Mouse (Mus musculus): ENCODE data around the gene Shank1. TPM values are rescaled to one million over a fixed set of nuclear protein-coding genes. Genes with fewer than 3 reads are reported as not detected.

Shank1 gene
- 0.12 TPM for polyA plus RNA-seq (2014; fragmentation: Illumina TruSeq; extraction: RNeasy Lipid Tissue Mini Kit (QIAGEN cat#74804); ENCODE audit: low read depth, low replicate concordance)

DNA sequence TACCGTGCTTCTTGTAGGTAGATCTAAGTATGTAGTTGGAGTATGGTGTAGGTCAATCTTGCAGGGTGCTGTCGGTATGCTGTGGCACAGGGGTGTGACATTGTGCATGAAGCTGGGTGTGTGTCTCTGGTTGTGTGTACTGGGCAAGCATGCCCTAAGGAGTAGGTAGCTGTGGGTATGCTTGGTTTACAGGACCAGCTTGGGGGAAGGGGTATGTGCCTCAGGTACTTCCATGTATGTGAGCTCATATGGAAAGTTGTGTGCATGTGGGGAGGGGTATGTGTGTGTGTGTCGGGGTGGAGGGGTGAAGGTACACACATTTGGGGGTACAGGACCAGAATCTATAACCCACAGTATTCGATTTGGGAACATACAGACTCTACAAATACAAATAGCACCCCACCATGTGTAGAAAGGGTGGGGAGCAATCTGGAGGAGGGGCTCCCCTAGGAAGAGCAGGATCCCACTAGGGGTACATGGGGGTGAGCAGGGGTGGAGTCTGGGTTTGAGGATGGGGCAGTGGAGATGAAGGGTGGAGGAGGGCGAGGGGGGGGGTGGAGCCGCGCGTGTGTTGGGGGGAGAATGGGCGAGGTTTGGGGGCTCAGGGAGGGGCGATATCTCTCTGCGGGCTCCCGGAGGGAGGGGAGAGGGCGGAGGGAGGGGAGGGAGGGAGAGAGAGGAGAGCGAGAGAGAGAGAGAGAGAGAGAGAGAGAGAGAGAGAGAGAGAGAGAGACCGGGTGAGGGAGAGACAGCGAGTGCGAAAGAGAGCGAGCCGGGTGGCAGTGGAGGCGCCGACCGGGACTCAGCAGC lies at the start of gene Shank1:
Shank1 (plus strand) TSS at position 779 of the 810 bp plus-strand sequence.

DNA sequence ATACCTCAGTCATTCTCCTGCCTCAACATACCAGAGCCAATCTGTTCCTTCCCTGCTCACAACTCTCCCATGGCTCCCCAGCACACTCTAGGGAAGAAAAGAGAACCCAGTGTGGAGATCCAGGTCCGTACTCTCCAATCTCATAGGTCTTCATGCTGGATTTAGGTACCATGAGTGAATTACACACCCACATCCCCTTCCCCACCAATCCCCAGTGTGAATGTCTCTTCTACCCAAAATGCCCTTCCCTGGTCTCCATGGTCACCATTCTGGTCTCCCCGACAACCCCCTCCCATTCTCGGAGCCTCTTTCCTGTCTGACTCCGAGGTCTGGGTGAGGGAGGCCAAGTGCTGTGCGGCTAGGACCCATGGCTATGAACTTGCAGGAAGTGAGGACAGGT lies 48.9 kb upstream of the Shank1 start, which contains the start of gene Gm15517:
Gm15517 (plus strand) TSS at position 301 of the 400 bp plus-strand sequence.

DNA sequence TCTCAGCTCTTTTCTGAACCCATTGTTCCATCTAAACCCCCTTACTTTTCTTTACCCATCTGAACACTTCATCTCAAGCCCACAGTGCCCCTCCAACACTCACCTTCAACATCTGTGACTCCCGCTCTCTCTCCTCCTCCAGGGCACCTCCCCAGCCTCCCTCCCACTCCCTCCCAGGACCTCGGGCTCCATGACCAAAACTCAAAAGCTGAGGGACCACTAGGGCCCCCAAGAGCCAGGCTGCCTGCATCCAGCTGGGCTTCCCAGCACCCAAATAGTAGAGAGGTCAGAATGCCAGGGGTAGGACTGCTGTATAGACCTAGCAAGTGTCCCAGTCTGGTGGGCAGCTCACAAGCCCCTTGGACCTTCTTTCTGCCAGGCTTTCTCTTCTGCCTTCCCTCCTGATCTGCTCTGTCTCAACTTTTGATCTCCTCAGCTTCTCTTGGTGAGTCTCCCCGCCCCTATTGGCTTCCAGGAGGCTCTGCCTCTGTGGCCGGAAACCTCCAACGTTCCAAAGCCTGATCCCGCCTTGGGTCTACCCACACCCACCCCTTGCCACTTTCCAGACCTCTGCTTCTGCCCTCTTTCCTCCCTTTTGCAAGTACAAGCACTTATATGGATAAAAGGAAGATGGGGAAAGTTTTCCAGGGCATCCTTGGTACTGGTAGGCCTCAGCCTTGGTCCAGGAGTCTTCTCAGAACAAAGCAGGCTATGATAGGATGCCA lies 3.4 kb upstream of the Shank1 start, which contains the start of gene Clec11a:
Clec11a (minus strand) TSS at position 387 of the 725 bp plus-strand sequence.

DNA sequence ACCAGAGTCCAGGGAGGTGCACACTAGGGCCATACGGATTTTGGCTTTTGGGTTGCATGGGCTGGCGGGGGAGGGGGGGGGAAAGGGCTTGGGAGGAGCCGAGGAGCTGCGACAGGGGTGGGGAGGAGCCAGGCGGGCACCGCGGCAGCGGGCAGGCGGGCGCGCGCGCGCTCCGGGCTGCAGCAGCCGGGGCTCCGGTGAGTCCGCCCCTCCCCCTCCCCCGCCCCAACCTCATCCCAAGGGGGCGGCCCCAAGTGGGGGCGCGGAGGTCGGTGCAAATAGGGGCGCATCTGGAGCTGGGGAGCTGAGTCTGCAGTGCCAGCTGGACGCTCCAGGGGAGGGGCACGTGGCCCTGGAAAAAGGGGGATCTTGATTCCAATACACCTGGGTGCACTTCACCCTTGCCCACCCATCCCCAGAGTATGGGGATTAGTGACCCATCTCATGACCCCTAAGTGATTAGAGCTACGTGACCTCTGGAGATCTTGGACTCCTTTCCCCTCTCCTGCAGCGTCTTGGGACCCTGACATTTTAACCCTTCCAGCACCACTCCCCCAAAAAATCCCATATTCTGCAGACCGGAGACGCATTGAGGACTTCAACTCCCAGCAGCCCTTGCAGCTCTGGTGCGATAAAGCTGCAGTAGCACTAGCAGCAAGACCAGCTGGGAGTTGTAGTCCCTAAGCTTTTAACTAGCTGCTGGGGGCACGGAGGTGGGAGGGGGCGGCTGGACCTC lies 74.1 kb downstream of the Shank1 start, which contains the start of gene Syt3:
Syt3 (plus strand) TSS at position 123 of the 736 bp plus-strand sequence.

DNA sequence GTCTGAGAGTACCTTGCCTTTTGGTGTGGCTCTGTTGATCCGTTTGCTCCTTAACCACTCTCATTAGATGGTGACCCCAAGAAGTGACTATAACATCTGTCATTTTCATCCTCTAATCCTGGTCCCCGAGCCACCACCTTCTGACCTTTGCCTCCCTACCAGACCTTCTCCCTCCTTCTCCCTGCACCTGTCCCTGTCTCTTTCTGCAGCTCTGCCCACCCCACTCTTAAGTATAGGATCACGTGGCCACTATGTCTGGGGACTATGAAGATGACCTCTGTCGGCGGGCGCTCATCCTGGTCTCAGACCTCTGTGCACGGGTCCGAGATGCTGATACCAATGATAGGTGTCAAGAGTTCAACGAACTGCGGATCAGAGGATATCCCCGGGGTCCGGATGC lies 75.7 kb downstream of the Shank1 start, which contains the start of gene 1700008O03Rik:
1700008O03Rik (minus strand) TSS at position 101 of the 400 bp plus-strand sequence.

Other genes starting within 250 kb of the Shank1 start
- gene Klk1b21, start 207.9 kb upstream of the Shank1 start, polyA plus RNA-seq (2014; fragmentation: Illumina TruSeq; extraction: RNeasy Lipid Tissue Mini Kit (QIAGEN cat#74804); ENCODE audit: low read depth, low replicate concordance): not detected
- gene Klk1b22, start 197.6 kb upstream of the Shank1 start, polyA plus RNA-seq (2014; fragmentation: Illumina TruSeq; extraction: RNeasy Lipid Tissue Mini Kit (QIAGEN cat#74804); ENCODE audit: low read depth, low replicate concordance): not detected
- not detected for gene Klk1b16, start 173.5 kb upstream of the Shank1 start, polyA plus RNA-seq (2014; fragmentation: Illumina TruSeq; extraction: RNeasy Lipid Tissue Mini Kit (QIAGEN cat#74804); ENCODE audit: low read depth, low replicate concordance)
- gene Klk1b24, start 122.0 kb upstream of the Shank1 start, polyA plus RNA-seq (2014; fragmentation: Illumina TruSeq; extraction: RNeasy Lipid Tissue Mini Kit (QIAGEN cat#74804); ENCODE audit: low read depth, low replicate concordance): not detected
- not detected for gene Klk1b3, start 112.1 kb upstream of the Shank1 start, polyA plus RNA-seq (2014; fragmentation: Illumina TruSeq; extraction: RNeasy Lipid Tissue Mini Kit (QIAGEN cat#74804); ENCODE audit: low read depth, low replicate concordance)
- gene Klk1b4, start 102.8 kb upstream of the Shank1 start, polyA plus RNA-seq (2014; fragmentation: Illumina TruSeq; extraction: RNeasy Lipid Tissue Mini Kit (QIAGEN cat#74804); ENCODE audit: low read depth, low replicate concordance): not detected
- gene Klk1b5, start 94.3 kb upstream of the Shank1 start, polyA plus RNA-seq (2014; fragmentation: Illumina TruSeq; extraction: RNeasy Lipid Tissue Mini Kit (QIAGEN cat#74804); ENCODE audit: low read depth, low replicate concordance): not detected
- gene Klk1, start 84.9 kb upstream of the Shank1 start, polyA plus RNA-seq (2014; fragmentation: Illumina TruSeq; extraction: RNeasy Lipid Tissue Mini Kit (QIAGEN cat#74804); ENCODE audit: low read depth, low replicate concordance): not detected
- gene Gm36864, start 74.1 kb upstream of the Shank1 start, polyA plus RNA-seq (2014; fragmentation: Illumina TruSeq; extraction: RNeasy Lipid Tissue Mini Kit (QIAGEN cat#74804); ENCODE audit: low read depth, low replicate concordance): not detected
- not detected for gene 1700028J19Rik, start 63.6 kb upstream of the Shank1 start, polyA plus RNA-seq (2014; fragmentation: Illumina TruSeq; extraction: RNeasy Lipid Tissue Mini Kit (QIAGEN cat#74804); ENCODE audit: low read depth, low replicate concordance)
- 57.7 TPM for gene 2410002F23Rik, start 63.5 kb upstream of the Shank1 start, polyA plus RNA-seq (2014; fragmentation: Illumina TruSeq; extraction: RNeasy Lipid Tissue Mini Kit (QIAGEN cat#74804); ENCODE audit: low read depth, low replicate concordance)
- gene Acp4, start 52.9 kb upstream of the Shank1 start, polyA plus RNA-seq (2014; fragmentation: Illumina TruSeq; extraction: RNeasy Lipid Tissue Mini Kit (QIAGEN cat#74804); ENCODE audit: low read depth, low replicate concordance): not detected
- not detected for gene Gm15517, start 48.8 kb upstream of the Shank1 start, polyA plus RNA-seq (2014; fragmentation: Illumina TruSeq; extraction: RNeasy Lipid Tissue Mini Kit (QIAGEN cat#74804); ENCODE audit: low read depth, low replicate concordance)
- gene Clec11a, start 3.4 kb upstream of the Shank1 start, polyA plus RNA-seq (2014; fragmentation: Illumina TruSeq; extraction: RNeasy Lipid Tissue Mini Kit (QIAGEN cat#74804); ENCODE audit: low read depth, low replicate concordance): 3.7 TPM
- not detected for gene Syt3, start 73.8 kb downstream of the Shank1 start, polyA plus RNA-seq (2014; fragmentation: Illumina TruSeq; extraction: RNeasy Lipid Tissue Mini Kit (QIAGEN cat#74804); ENCODE audit: low read depth, low replicate concordance)
- not detected for gene 1700008O03Rik, start 75.6 kb downstream of the Shank1 start, polyA plus RNA-seq (2014; fragmentation: Illumina TruSeq; extraction: RNeasy Lipid Tissue Mini Kit (QIAGEN cat#74804); ENCODE audit: low read depth, low replicate concordance)
- gene Lrrc4b, start 118.8 kb downstream of the Shank1 start, polyA plus RNA-seq (2014; fragmentation: Illumina TruSeq; extraction: RNeasy Lipid Tissue Mini Kit (QIAGEN cat#74804); ENCODE audit: low read depth, low replicate concordance): 0.35 TPM
- gene Aspdh, start 155.1 kb downstream of the Shank1 start, polyA plus RNA-seq (2014; fragmentation: Illumina TruSeq; extraction: RNeasy Lipid Tissue Mini Kit (QIAGEN cat#74804); ENCODE audit: low read depth, low replicate concordance): not detected
- 1.7 TPM for gene Josd2, start 157.7 kb downstream of the Shank1 start, polyA plus RNA-seq (2014; fragmentation: Illumina TruSeq; extraction: RNeasy Lipid Tissue Mini Kit (QIAGEN cat#74804); ENCODE audit: low read depth, low replicate concordance)
- 1.6 TPM for gene Emc10, start 186.3 kb downstream of the Shank1 start, polyA plus RNA-seq (2014; fragmentation: Illumina TruSeq; extraction: RNeasy Lipid Tissue Mini Kit (QIAGEN cat#74804); ENCODE audit: low read depth, low replicate concordance)
- not detected for gene Fam71e1, start 186.3 kb downstream of the Shank1 start, polyA plus RNA-seq (2014; fragmentation: Illumina TruSeq; extraction: RNeasy Lipid Tissue Mini Kit (QIAGEN cat#74804); ENCODE audit: low read depth, low replicate concordance)
- gene Mybpc2, start 214.4 kb downstream of the Shank1 start, polyA plus RNA-seq (2014; fragmentation: Illumina TruSeq; extraction: RNeasy Lipid Tissue Mini Kit (QIAGEN cat#74804); ENCODE audit: low read depth, low replicate concordance): 1.4 TPM
- gene Spib, start 221.8 kb downstream of the Shank1 start, polyA plus RNA-seq (2014; fragmentation: Illumina TruSeq; extraction: RNeasy Lipid Tissue Mini Kit (QIAGEN cat#74804); ENCODE audit: low read depth, low replicate concordance): not detected
- gene Pold1, start 238.6 kb downstream of the Shank1 start, polyA plus RNA-seq (2014; fragmentation: Illumina TruSeq; extraction: RNeasy Lipid Tissue Mini Kit (QIAGEN cat#74804); ENCODE audit: low read depth, low replicate concordance): not detected
- 3.0 TPM for gene Nr1h2, start 243.7 kb downstream of the Shank1 start, polyA plus RNA-seq (2014; fragmentation: Illumina TruSeq; extraction: RNeasy Lipid Tissue Mini Kit (QIAGEN cat#74804); ENCODE audit: low read depth, low replicate concordance)

Data from adrenal gland, adult 10 weeks (tissue).